Mouse (Mus musculus) brain, embryonic 14.5 days (tissue): ENCODE measurements around the gene Stk38.
"Not testable (repeated sequence)": the region's sequence is repeated elsewhere in the genome, so short reads cannot be mapped to it uniquely, and the experiment has no call there.

Experiments used
- CTCF ChIP-seq: fragments of 200-500 bp; IDR thresholded peaks from 2 replicates; pipeline ENCODE4 v1.5.1; 2012; ENCODE audit warnings: inconsistent platforms, mild to moderate bottlenecking, moderate library complexity, borderline replicate concordance; ENCODE audit not compliant: insufficient read depth, insufficient read length; ENCODE audit errors: extremely low read depth
- POLR2A ChIP-seq: fragments of 200-500 bp; IDR thresholded peaks from 2 replicates; pipeline ENCODE4 v1.6.1; 2012; ENCODE audit warnings: mild to moderate bottlenecking, inconsistent platforms, borderline replicate concordance; ENCODE audit not compliant: poor library complexity, insufficient read depth, insufficient read length, severe bottlenecking; ENCODE audit errors: extremely low read depth

- not testable (repeated sequence) for TF ChIP-seq CTCF, POLR2A
Observed at GRCm38 (mm10) chr17:28993004-28993403, 14.8 kb downstream of the Stk38 start.
